Mouse (Mus musculus) left cerebral cortex, postnatal 14 days (tissue): ENCODE results near the gene Wrap73. TPM values are rescaled to one million over a fixed set of nuclear protein-coding genes. Genes with fewer than 3 reads are reported as not detected.
A peak's percentile ranks its signal among the peaks of the same experiment; 100 is the strongest.

Experiments
- DNase-seq, 2 experiments: peaks; one replicate each; pipeline ENCODE4 v3.0.0; 2021 to 2022; ENCODE audit warnings: low spot score in 2 of 2, mixed read lengths in 1 of 2
- intact Hi-C: fragments of 180-260 bp; cut with DNase I; formaldehyde crosslinking; loops from one replicate; pipeline ENCODE4 v1.15.1; 2025
- long read RNA-seq, 2 experiments: library from polyadenylated mRNA; stranded (forward); transcript quantifications; one replicate each; pipeline ENCODE4 v2.0.0; 2021
- total RNA-seq, 2 experiments: library from RNA; stranded (reverse); gene quantifications; 2 replicates each; pipeline ENCODE4 v1.2.3; 2021

Wrap73 gene
- 10 to 100 TPM; 28.1 to 28.7 TPM for total RNA-seq
- long read RNA-seq, experiment 1, transcript Wrap73-201 (12 exons, 1,598 nt), result major isoform, 22 of 26 reads
- long read RNA-seq, experiment 1, partial matches to known transcripts, result 4 of 26 reads
- long read RNA-seq, experiment 1, other reads (novel, unspliced or antisense), result 0 of 26 reads
- long read RNA-seq, experiment 2, transcript Wrap73-201 (12 exons, 1,598 nt), result major isoform, 21 of 26 reads
- long read RNA-seq, experiment 2, partial matches to known transcripts, result 3 of 26 reads
- long read RNA-seq, experiment 2, other reads (novel, unspliced or antisense), result 2 of 26 reads

DNA sequence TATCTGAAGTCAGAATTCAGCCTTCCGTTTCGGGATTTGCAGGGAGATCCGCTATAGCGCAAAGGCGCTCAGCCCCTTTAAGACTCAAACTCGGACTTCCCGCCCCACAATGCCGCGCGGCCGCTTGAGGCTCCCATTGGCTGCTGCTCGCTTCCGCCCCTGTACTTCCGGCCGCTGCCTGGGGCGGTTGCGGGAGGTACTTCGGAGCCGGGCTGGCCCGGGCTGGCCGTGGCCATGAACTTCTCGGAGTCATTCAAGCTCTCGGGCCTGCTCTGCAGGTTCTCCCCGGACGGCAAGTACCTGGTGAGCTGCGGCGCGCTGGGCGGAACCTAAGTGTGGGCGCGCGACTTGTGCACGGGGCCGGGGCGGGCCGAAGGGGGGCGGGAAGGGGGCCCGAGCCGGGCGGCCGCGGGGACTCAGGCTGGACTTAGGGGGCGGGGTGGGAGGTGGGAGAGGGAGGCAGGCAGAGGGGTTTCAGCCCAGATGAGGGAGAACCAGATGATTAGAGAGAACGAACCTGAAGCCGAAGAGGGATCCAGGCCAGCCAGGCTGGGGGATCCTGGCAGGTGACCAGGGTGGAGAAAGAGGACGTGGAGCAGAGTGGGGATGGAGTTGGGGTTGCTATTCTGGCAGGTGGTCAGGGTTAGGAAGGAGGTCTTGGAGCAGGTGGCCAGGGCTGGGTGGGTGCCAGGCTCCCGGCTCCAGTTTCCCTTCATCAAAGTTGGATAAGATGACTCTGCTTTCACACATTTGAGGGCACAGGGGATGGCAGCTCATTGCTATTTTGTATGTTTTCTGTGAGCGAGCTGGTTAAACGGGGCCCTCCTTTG lies at the start of gene Wrap73:
Wrap73 (plus strand) TSS at position 162 of the 830 bp plus-strand sequence.
- DNase-seq, result peak; percentile 83 to 89
- intact Hi-C loops, result no loop called here

DNA sequence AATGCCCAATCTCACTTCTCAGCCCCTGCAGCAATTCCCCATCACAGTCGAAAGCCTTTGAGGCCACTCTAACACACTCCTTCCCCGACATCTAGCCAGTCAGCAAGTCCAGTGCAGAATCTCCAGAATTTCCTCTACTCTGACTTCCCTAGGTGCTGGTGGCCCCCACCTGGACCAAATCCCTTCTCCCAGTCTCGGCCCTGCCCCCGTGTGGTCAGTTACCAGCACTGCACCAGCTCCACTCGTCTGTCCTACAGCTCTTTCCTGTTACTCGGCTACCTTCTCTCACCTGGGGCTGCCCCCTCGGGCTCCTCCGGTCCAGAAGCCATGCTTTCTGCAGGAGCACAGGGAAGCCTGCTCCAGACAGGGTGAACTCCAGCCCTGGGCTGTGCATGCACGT lies 49.0 kb upstream of the Wrap73 start:
- no peak for DNase-seq
- intact Hi-C loops, result no loop called here

DNA sequence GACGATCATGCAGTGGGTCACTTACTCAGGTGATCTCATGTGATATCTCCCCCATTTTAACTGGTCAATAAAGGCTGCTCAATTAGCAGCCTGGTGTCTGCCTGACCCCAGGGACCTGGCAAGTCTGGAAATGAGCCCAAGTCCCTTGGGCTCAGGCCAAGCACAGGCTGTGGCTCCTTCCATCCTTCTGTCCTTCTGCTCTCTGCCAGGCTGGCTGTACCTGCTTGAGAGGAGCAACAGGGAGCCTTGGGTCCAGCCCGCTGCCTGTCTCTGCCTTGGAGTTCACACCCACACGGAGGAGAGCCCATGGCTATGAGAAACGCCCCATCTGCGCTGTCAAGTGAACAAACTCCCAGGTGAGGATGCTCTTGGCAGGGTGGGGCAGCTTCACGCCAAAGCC lies 46.1 kb upstream of the Wrap73 start:
- intact Hi-C loops, result no loop called here
- DNase-seq, result no peak

DNA sequence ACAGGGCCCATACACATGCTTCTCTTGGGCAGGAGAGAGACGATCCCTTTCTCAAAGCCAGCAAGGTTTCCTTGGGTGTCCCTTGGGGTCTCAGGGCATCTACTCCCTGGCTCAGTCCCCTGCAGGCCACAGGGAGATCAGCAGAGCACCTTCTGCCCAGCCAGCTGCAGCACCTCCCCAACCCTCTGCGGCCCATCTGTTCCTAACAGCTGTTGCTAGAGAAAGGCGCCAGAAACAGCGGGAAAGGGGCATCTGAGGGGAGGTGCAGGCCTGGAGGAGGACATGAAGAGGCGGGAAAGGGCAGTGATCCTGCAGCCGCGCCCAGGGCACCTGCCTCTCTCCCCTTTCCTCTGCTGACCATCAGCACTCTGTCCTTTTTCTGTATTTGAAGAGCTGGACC lies 42.8 kb upstream of the Wrap73 start:
- DNase-seq, result no peak
- intact Hi-C loops, result no loop called here

DNA sequence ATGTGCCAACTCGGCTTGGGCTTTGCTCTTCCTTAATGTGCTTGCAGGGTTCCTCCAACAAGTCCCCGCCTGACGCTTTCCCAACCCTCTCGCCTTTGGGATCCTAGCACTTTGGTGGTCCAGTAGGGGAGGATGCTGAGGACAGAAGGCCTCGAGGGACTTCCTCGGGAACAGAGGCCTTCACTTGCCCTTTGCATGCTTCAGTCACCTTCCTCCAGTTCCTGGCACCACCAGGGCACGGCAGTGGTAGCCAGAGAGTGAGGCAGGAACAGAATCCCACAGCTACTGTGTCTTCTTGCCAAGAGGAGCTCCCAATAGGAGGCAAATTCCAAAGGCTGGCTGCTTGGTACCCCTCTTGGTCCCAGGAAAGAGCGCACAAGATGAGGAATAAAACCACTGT lies 38.8 kb upstream of the Wrap73 start:
- intact Hi-C loops, result no loop called here

DNA sequence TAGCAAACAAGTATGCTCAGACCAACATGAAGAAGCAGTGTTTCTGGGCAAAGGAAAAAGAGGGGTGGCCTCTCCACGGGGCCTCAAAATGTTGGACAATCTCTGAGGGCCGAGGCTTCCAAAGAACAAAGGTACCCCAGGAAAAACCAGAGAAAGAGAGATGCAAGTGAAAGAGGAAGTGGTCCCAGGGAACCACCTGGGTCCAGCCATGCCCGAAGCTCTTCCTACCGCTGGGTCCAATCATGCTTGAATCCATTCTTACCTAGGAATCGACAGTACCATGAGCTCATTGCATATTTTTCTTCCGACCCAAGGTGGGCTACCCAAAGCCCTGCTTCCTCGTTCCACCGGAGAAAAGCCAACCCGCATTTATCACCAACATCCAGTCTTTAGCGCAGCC lies 38.3 kb upstream of the Wrap73 start:
- intact Hi-C loops, result no loop called here

More for the DNA sequence above, 38.8 kb upstream of the Wrap73 start:
- no peak for DNase-seq

DNA sequence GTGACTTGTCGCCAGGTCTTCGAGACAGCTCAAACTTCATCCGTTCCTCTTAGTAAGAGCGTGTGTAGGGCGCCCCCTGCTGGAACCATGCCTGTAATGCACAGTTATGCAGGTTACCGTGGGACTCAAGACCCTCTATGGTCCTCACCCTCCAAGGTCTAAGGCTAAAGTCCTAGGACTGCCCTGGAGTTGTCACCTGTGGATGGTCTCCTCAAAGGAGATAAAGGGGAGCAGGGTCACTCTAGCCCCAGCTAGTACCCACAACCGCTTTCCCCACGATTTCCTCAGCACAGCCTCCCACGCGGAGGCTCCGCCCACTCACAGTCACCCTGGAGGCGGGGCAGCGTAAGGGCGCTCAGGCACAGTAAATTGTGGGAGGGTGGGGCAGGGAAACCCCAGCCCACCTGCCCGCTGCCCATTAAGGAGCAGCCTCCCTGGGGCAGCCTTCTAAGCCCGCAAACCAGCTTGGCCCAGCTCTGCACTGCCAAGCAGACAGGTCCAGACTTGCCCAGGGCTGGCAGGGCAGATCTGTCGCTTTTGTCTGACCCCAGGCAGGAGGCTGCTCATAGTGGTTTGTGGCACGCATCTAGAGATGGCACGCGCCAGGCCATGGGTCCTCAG lies 36.7 kb upstream of the Wrap73 start:
- intact Hi-C loops, result loop anchor here (5.0 kb wide), 1 partner anchor 38 kb away; no protein-coding TSS in a partner anchor
- peak; percentile 57 to 68 for DNase-seq

More for the DNA sequence above, 38.3 kb upstream of the Wrap73 start:
- DNase-seq, result no peak

DNA sequence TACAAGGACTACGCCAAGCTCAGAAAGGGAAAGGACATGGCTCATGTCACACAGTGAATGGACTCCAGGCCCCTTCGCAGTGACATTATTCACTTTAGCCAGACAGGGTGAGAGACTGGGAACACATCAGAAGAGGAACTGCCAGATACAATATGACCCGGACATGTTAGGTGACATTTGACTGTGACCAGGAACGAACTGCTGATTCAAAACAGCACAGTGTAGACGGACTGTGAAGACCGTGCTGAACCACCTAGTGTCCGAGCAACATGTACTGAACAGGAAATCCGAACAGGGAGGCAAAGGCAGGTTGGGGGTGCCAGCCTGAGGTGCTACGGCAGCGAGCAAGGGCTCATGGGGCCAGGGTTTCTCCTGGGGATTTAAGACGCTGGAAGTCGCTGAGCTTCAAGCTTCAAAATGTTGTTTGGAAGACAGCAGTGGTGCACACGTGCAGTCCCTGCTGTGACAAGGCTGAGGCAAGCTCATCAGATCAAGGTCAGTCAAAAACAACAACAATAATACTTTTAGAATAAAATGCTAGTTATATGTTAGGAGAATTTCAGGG lies 35.6 kb upstream of the Wrap73 start:
- DNase-seq, result no peak
- intact Hi-C loops, result loop anchor here (5.0 kb wide), 1 partner anchor 39 kb away; no protein-coding TSS in a partner anchor

DNA sequence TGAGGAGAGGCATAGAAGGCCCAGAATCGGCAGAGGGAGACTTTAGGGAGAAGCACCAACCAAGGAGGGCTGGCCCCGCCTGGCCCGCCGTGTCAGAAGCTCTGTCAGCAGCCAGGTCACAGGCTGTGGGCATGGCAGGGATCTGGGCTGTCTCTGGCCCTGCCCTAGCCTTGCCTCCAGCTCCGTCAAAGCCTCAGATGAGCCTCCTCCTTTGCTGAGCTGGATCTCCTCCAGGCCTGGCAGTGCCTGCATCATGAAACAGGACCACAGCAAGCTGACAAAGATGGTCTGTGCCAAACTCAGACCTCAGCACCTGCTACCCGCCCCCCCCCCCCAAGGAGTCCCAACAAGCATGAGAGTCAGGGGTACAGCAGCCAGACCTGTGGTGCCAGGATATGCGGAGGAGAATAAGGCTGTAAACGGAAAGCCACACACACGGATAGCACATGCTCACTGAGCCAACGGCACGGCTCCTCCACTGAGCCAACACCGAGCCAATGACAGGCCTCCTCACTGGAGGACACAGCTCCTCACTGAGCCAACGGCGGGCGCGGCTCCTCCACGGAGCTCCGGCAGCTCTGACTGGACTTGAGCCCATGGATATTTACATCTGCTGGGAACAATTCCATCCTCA lies 32.8 kb upstream of the Wrap73 start:
- intact Hi-C loops, result loop anchor here (5.0 kb wide), 1 partner anchor 42 kb away; no protein-coding TSS in a partner anchor
- DNase-seq, result peak; percentile 44 to 55

DNA sequence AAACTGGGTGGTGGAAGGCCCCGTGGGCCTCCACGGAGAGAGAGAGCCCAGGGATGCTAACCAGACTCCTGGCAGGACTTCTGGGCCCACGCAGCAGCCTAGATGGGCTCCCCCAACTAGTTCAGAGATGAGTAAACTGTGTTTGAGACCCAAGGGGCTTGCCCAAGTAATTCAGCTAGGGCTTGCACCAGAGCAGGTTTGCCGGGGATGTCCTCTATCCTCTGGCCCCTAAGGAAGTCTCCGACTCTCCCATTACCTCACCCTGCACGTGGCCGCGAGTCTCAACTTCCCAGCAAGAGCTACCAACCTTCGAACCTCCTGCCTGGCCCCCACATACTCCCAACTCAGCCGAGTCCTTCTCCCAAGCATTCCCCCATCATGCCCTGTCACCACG lies 32.3 kb upstream of the Wrap73 start:
- intact Hi-C loops, result loop anchor here (5.0 kb wide), 1 partner anchor 43 kb away; no protein-coding TSS in a partner anchor
- DNase-seq, result no peak

DNA sequence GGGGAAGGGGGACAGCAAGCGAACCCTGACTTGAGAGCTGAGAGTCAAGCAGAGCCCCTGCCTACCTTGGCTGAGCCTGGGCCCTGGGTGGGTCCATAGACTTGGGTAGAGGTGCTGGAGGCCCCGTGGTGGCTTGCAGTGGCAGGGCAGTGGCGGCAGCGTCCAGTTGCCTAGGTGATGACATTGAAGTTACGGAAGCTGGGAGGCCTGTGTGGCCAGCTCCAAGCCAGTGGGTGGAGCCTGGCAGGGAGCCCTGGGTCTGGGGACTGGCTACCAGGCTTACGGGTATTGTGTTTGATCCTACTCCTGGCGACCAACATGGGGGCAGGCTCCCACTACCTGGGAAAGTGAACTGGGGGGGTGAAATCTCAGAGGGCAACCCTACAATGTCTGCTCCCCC lies 25.8 kb upstream of the Wrap73 start:
- intact Hi-C loops, result no loop called here
- DNase-seq, result no peak

DNA sequence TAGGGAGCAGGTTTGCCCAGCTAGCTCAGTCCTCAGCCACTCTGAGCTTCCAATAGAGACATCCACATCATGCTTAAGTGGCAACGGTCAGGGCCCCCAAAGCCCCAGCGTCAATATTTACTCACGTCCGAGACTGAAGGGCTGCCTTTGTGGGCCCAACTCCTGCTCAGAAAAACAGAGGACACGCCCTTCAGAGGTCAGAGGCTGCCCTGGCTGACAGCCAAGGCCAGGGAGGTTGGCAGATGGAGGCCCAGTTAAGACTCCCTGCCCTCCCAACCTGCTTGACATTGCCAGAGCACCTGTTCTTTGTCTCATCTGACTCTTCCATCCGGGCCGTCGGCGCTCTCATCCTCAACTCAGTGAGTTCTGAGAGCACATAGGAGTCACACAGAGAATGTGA lies 23.4 kb upstream of the Wrap73 start:
- DNase-seq, result no peak
- intact Hi-C loops, result no loop called here

DNA sequence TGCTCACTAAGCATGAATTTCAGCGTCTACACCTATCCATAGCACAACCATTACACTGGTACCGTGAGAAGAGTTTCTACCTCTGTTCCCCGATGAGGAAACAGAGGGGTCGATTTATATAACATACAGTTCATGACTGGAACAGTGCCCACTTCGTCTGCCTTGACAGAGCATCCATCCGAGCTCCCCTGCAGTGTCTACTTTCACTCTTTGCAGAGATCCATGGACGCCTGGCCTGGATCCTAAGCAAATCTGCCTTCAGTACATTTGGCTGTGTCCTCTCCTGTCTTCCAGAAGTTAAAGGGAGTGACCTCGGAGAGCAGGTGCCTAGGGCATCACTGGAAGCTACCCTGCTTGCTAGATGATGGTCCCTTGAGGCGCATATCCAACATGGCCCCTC lies 23.0 kb upstream of the Wrap73 start:
- intact Hi-C loops, result no loop called here
- DNase-seq, result no peak

DNA sequence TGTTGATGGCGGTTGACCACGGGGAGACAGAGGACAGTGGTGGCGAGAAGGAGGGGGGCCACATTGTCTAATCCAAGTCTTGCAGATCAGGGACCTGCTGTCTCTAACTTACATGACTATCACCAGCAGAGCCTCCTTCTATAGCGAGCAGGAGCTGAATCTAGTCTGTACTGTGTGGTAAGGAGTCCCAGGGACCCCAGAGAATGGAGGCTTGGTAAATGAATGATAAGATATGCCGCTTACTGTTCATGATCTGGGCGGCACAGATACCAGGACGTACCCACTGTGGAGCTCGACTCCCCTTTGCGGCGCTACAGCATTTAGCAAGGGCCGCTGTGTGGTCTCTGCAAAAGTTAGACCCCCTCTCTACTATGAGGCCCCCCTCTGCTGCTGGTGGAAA lies 20.4 kb upstream of the Wrap73 start:
- DNase-seq, result no peak

DNA sequence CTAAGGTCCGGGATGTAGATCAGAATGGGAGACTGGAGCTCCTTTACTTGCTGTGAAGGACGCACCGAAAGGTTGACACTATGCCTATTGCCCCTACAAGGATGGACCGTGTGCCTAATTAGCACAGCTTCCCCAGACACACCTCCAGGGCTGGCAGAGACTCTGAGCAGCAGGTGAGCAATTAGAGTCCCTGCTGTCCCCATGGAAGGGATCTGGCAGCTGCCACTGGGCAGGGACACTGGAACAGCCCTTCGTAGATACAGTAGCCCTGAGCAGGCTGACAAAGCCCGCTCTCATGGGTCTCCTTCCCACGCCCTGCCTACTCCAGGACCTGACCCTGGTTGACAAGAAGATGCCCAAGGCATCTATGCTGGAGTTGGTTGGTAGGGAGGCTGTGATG lies 19.8 kb upstream of the Wrap73 start:
- no peak for DNase-seq
- intact Hi-C loops, result no loop called here

More for the DNA sequence above, 20.4 kb upstream of the Wrap73 start:
- intact Hi-C loops, result no loop called here

DNA sequence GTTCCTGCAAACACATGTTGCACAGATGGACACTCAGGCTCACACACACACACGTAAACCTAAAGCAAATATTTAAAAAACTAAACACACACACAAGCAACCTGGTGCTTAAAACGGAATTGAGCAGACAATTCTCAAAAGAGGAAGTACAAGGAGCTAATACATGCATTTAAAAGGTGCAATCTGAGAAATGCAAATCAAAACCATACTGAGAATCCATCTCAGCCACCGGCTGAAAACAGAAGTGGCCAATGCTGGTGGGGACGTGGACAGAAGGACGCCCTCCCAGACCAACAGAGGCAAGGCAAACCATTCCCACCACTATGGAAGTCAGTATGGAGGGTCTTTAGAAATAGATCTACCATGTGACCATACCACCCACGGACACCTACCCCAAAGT lies 18.6 kb upstream of the Wrap73 start:
- intact Hi-C loops, result no loop called here
- no peak for DNase-seq

DNA sequence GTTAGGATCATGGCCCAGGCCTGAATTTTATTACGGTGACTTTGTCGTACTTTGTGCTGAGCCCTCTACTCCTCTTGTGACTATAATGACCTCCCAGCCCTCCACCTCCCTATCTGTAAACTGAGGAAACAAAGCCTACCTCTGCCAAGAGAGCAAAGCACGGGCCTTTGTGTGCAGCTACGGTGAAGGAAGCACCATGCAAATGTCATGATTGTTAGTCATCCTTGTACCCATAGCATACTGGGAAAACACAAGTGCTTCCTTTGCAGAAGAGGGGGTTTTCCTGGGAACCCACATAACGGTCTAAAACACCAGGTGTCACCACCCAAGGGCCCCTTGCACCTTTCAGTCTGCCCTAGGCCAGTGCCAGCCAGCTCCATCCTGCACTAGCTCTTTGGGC lies 17.0 kb upstream of the Wrap73 start:
- no peak for DNase-seq
- intact Hi-C loops, result no loop called here

DNA sequence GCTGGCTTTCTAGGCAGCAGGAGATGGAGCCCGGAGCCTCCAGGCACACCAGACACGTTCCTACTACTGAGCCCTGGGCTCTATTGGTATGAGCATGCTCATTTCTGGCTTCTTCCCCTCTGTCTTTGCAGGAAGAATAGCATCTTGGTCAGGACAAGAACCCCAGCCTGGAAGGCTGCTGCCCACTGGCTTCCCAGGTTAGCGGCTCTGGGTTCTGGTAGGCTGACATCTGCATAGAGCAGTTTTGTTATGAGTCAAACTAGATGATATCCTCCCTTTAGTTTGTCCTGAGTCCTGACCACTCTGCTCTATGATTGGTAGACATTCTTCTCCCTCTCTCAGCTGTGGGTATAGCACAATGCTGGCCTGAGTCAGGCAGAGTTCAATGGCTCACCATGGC lies 14.9 kb upstream of the Wrap73 start:
- DNase-seq, result no peak
- intact Hi-C loops, result no loop called here

DNA sequence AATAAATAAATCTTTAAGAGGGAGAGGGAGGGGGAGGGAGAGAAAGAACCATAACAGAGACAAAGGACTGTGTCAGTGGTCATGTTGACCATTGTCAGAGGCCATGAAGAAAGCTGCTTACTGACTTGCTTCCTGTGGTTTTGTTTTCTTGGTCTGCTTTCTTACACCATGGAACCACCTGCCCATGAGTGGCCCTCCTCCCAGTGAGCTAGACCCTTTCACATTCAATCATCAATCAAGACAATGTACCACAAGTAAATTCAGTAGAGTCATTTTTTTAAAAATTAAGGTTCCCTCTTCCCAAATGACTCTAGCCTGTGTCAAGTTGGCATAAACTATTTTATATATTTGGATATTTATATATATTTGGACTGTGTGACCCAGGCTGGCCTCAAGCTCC lies 12.2 kb upstream of the Wrap73 start:
- no peak for DNase-seq
- intact Hi-C loops, result no loop called here

DNA sequence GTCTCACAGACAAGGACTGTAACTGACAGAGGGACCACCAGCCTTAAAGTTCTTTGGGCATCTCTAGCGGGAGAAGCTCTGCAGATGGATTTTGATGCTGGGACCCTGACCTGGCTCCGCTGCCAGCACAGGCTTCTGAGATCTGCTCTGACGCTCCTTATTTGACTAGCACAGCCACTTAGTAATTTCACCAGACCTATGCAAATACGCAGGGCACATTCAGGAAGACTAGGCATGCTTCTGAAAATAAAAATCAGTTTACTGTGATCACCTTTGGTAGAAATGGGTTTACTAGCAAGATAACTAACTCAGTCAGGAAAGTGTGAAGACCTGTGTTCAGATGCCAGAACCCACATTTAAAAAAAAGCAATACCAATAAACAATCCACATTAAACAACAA lies 10.3 kb upstream of the Wrap73 start:
- no peak for DNase-seq
- intact Hi-C loops, result no loop called here
